Comparison of ENCODE assay signal across 14 mouse cellular contexts in the genomic region with DNA sequence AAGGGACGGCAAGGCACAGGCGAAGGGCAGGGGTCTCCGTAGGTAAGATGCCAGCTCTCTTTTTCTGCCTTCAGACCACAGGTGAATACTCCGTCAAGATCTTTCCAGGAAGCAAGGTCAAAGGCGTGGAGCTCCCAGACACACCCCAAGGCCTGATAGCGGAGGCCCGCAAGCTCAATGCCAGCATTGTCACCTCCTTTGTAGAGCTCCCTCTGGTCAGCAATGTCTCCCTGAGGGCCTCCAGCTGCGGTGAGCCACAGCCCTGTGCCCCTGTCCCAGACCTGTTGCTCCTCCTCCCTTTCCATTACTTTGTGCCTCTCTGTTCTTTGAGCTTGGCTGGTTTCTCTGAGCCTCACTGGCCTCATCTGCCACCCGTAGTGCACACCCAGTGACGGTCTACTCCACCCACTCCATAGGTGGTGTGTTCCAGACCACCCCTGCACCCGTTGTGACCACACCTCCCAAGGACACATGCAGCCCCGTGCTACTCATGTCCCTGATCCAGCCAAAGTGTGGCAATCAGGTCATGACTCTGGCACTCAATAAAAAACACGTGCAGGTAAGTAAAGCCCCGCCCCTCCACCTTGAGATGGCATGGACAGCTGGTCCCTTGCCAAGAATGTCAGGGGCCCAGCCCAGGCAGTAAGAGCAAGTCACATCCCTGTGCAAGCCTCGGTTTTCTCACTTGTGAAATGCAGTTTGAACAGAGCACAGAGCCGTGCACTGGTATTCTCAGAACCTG. TPM values are rescaled to one million over a fixed set of nuclear protein-coding genes. Genes with fewer than 3 reads are reported as not detected.
DNase-seq lines count a peak whose midpoint lies in the region; ATAC-seq and TF ChIP-seq lines count a peak whose summit lies in the region.
"Had no signal": no experiment of that assay in that cellular context is flagged by ENCODE, and none has a peak within 500 bp of the region (broad histone marks: within the 10 kb centered on the region; RNA-seq: fewer than 3 reads in every experiment).

No protein-coding gene starts in this region.

- no peaks in the 10 kb centered on the region for H3K79me2 ChIP-seq in heart, adult 2 months (replicated peaks; ENCODE audit: control insufficient read depth, insufficient read depth, low read length)

- ATAC-seq in kidney, embryonic 15.5 days (replicated peaks; ENCODE audit: low FRiP score) = 0 out of 2 replicates have a peak, but pooled peaks have one; percentile 26
- peak; percentile 54 for ATAC-seq in liver, embryonic 12.5 days

- intact Hi-C loops in heart, adult 2 months (cut with DNase I) = loop anchor here (2.0 kb wide), 1 partner anchor 13 kb away; no protein-coding TSS in a partner anchor

- DNase-seq in heart, adult 11 months = peak; percentile 89
- no peak for DNase-seq in heart, adult 2 months
- peak; percentile 57 for DNase-seq in lung, postnatal 25 days (ENCODE audit: low spot score)
- no peak for DNase-seq in frontal cortex, postnatal 36 days (ENCODE audit: low spot score in 2 of 2)
- no peak for DNase-seq in right cerebral cortex, postnatal 4 days
- DNase-seq in spleen, postnatal 4 days (ENCODE audit: low spot score in 2 of 2) = no peak
- DNase-seq: adrenal gland, adult 2 months had no signal

- H3K4me3 ChIP-seq in heart, adult 2 months = no peak overlapping the region
- no peak overlapping the region for H3K4me3 ChIP-seq in kidney, embryonic 15.5 days (replicated peaks)
- H3K4me3 ChIP-seq in liver, embryonic 12.5 days = no peak overlapping the region
- H3K4me3 ChIP-seq: embryonic facial prominence, embryonic 12.5 days; heart, embryonic 13.5 days; left cerebral cortex, adult 2 months; midbrain, embryonic 12.5 days; neural tube, embryonic 15.5 days had no signal

- TF ChIP-seq POLR2A in heart, adult 2 months (IDR thresholded peaks at IDR 0.05; ENCODE audit: insufficient read depth, low read depth, low read length) = no peak

- no peak for TF ChIP-seq EP300 in heart, adult 2 months (IDR thresholded peaks at IDR 0.05; ENCODE audit: insufficient read depth, low read depth, low read length)

- H3K27ac ChIP-seq in heart, adult 2 months = no peak overlapping the region
- H3K27ac ChIP-seq in kidney, embryonic 15.5 days = no peak overlapping the region
- no peak overlapping the region for H3K27ac ChIP-seq in liver, embryonic 12.5 days
- H3K27ac ChIP-seq: embryonic facial prominence, embryonic 12.5 days; left cerebral cortex, adult 2 months; midbrain, embryonic 12.5 days; neural tube, embryonic 15.5 days had no signal

- no peak overlapping the region for H3K9ac ChIP-seq in heart, adult 2 months (ENCODE audit: low read depth, low read length)
- H3K9ac ChIP-seq in kidney, embryonic 15.5 days = no peak overlapping the region
- no peak overlapping the region for H3K9ac ChIP-seq in liver, embryonic 12.5 days
- H3K9ac ChIP-seq: embryonic facial prominence, embryonic 12.5 days; heart, embryonic 13.5 days; midbrain, embryonic 12.5 days; neural tube, embryonic 15.5 days had no signal

- H3K36me3 ChIP-seq in heart, adult 2 months (ENCODE audit: control insufficient read depth, insufficient read depth, low read length) = no peaks in the 10 kb centered on the region
- H3K36me3 ChIP-seq in kidney, embryonic 15.5 days = peaks cover 58% of the 10 kb centered on the region
- peaks cover 64% of the 10 kb centered on the region for H3K36me3 ChIP-seq in liver, embryonic 12.5 days
- H3K36me3 ChIP-seq: embryonic facial prominence, embryonic 12.5 days; midbrain, embryonic 12.5 days; neural tube, embryonic 15.5 days had no signal

- no peak overlapping the region for H3K4me2 ChIP-seq in kidney, embryonic 15.5 days
- peak overlapping the region; percentile 13 for H3K4me2 ChIP-seq in liver, embryonic 12.5 days
- H3K4me2 ChIP-seq: embryonic facial prominence, embryonic 12.5 days; heart, embryonic 13.5 days; midbrain, embryonic 12.5 days; neural tube, embryonic 15.5 days had no signal

- WGBS in heart, adult 2 months = 80% methylated on average over 16 of the region's 16 CpGs
- WGBS in kidney, embryonic 15.5 days = 70% methylated on average over 16 of the region's 16 CpGs
- 56% methylated on average over 16 of the region's 16 CpGs for WGBS in liver, embryonic 12.5 days (ENCODE audit: insufficient replicate concordance)

- H3K4me1 ChIP-seq in heart, adult 2 months (ENCODE audit: control insufficient read depth, insufficient read depth, low read length) = peaks cover 3% of the 10 kb centered on the region; the same call in 1 of the 2 replicates
- H3K4me1 ChIP-seq in kidney, embryonic 15.5 days = 0 out of 2 replicates have a peak, but pooled peaks cover 2% of the 10 kb centered on the region
- peaks cover 39% of the 10 kb centered on the region for H3K4me1 ChIP-seq in liver, embryonic 12.5 days
- H3K4me1 ChIP-seq: embryonic facial prominence, embryonic 12.5 days; midbrain, embryonic 12.5 days; neural tube, embryonic 15.5 days had no signal

- no peaks in the 10 kb centered on the region for H3K27me3 ChIP-seq in heart, adult 2 months (ENCODE audit: control insufficient read depth, insufficient read depth, low read length)
- no peaks in the 10 kb centered on the region for H3K27me3 ChIP-seq in kidney, embryonic 15.5 days
- no peaks in the 10 kb centered on the region for H3K27me3 ChIP-seq in liver, embryonic 12.5 days (replicated peaks)
- H3K27me3 ChIP-seq: embryonic facial prominence, embryonic 12.5 days; heart, embryonic 13.5 days; midbrain, embryonic 12.5 days; neural tube, embryonic 15.5 days had no signal

- H3K9me3 ChIP-seq in kidney, embryonic 15.5 days (replicated peaks) = no peaks in the 10 kb centered on the region; the same call in 1 of the 2 replicates
- H3K9me3 ChIP-seq in liver, embryonic 12.5 days (replicated peaks) = peaks cover 3% of the 10 kb centered on the region; the same call in 1 of the 2 replicates
- H3K9me3 ChIP-seq: embryonic facial prominence, embryonic 12.5 days; heart, embryonic 13.5 days; midbrain, embryonic 12.5 days; neural tube, embryonic 15.5 days had no signal

- TF ChIP-seq CTCF in heart, adult 2 months (IDR thresholded peaks at IDR 0.05) = no peak

RNA-seq across cellular contexts. Expression of a gene that starts 27.0 kb away (rescaled TPM):
- total RNA-seq in heart, adult 2 months (2021) = 100 to 1,000 TPM; 113 to 122 TPM
- polyA plus RNA-seq in heart, adult 2 months (2012; rRNA removed) = 230 and 239 TPM in 2 replicates
- 71.9 and 82.1 TPM in 2 replicates for polyA plus RNA-seq in kidney, embryonic 15.5 days (2015; fragmentation: Nextera tagmentation; extraction: Ambion mirVana)
- polyA plus RNA-seq in liver, embryonic 12.5 days (2016; fragmentation: Nextera tagmentation; extraction: Ambion mirVana) = 32.4 and 35.4 TPM in 2 replicates

RNA-seq across cellular contexts. Expression of a gene that starts 30.6 kb away (rescaled TPM):
- total RNA-seq in heart, adult 2 months (2021) = 1 to 10 TPM; 4.6 to 5.7 TPM
- polyA plus RNA-seq in heart, adult 2 months (2012; rRNA removed) = 17.8 and 18.0 TPM in 2 replicates
- polyA plus RNA-seq in kidney, embryonic 15.5 days (2015; fragmentation: Nextera tagmentation; extraction: Ambion mirVana) = 33.7 and 40.3 TPM in 2 replicates
- polyA plus RNA-seq in liver, embryonic 12.5 days (2016; fragmentation: Nextera tagmentation; extraction: Ambion mirVana) = 32.8 and 35.8 TPM in 2 replicates

RNA-seq across cellular contexts. Expression of a gene that starts 39.5 kb away (rescaled TPM):
- total RNA-seq in heart, adult 2 months (2021) = 10 to 100 TPM; 21.0 to 25.3 TPM
- polyA plus RNA-seq in heart, adult 2 months (2012; rRNA removed) = 42.3 and 49.3 TPM in 2 replicates
- polyA plus RNA-seq in kidney, embryonic 15.5 days (2015; fragmentation: Nextera tagmentation; extraction: Ambion mirVana) = 108 and 118 TPM in 2 replicates
- polyA plus RNA-seq in liver, embryonic 12.5 days (2016; fragmentation: Nextera tagmentation; extraction: Ambion mirVana) = 85.3 and 86.1 TPM in 2 replicates

RNA-seq across cellular contexts. Expression of a gene that starts 47.5 kb away (rescaled TPM):
- total RNA-seq in heart, adult 2 months (2021) = 10 to 100 TPM; 27.1 to 28.9 TPM
- 38.7 and 52.8 TPM in 2 replicates for polyA plus RNA-seq in heart, adult 2 months (2012; rRNA removed)
- 32.5 and 37.2 TPM in 2 replicates for polyA plus RNA-seq in kidney, embryonic 15.5 days (2015; fragmentation: Nextera tagmentation; extraction: Ambion mirVana)
- 9.7 and 10.1 TPM in 2 replicates for polyA plus RNA-seq in liver, embryonic 12.5 days (2016; fragmentation: Nextera tagmentation; extraction: Ambion mirVana)

RNA-seq across cellular contexts. Expression of a gene that starts 51.8 kb away (rescaled TPM):
- total RNA-seq in heart, adult 2 months (2021) = 100 to 1,000 TPM; 606 to 670 TPM
- 584 and 623 TPM in 2 replicates for polyA plus RNA-seq in heart, adult 2 months (2012; rRNA removed)
- polyA plus RNA-seq in kidney, embryonic 15.5 days (2015; fragmentation: Nextera tagmentation; extraction: Ambion mirVana) = 32.6 and 34.4 TPM in 2 replicates
- polyA plus RNA-seq in liver, embryonic 12.5 days (2016; fragmentation: Nextera tagmentation; extraction: Ambion mirVana) = 2.6 TPM in 2 replicates

Comparison
In these comparisons a context has a peak if more than half of its experiments do, and no peak if none do; other contexts are left out.
1. DNase-seq: peak in heart, adult 11 months (single experiment) and lung, postnatal 25 days (single experiment); none in heart, adult 2 months (0 of 2), frontal cortex, postnatal 36 days (0 of 2), right cerebral cortex, postnatal 4 days (single experiment) and spleen, postnatal 4 days (0 of 2).